Mouse (Mus musculus): Measurements from ENCODE around the gene Gdpd3. TPM values are rescaled to one million over a fixed set of nuclear protein-coding genes. Genes with fewer than 3 reads are reported as not detected.
A peak's percentile ranks its signal among the peaks of the same experiment; 100 is the strongest.
"Not testable (repeated sequence)": the region's sequence is repeated elsewhere in the genome, so short reads cannot be mapped to it uniquely, and the experiment has no call there.

Gdpd3 gene
- polyA plus RNA-seq, 1 experiment from 2014 or later, result 1.4 TPM

GRCm38 (mm10) chr7:126778147-126778546 lies 12.0 kb downstream of the Gdpd3 start:
- no peaks in the 10 kb centered on the region for H3K27me3 ChIP-seq (ENCODE audit: control insufficient read depth, insufficient read depth, low read length)
- H3K36me3 ChIP-seq (ENCODE audit: control insufficient read depth, insufficient read depth, low read length), result no peaks in the 10 kb centered on the region; the same call in 1 of the 2 replicates
- peaks cover 35% of the 10 kb centered on the region for H3K4me1 ChIP-seq (ENCODE audit: control insufficient read depth, insufficient read depth, low read length)
- no peaks in the 10 kb centered on the region for H3K9me3 ChIP-seq (replicated peaks; ENCODE audit: control insufficient read depth, low read length)
- peak overlapping the region; percentile 76; the same call in 1 of the 2 replicates for H3K9ac ChIP-seq (ENCODE audit: low read depth, low read length)
- peak overlapping the region; percentile 7; the same call in 1 of the 2 replicates for H3K27ac ChIP-seq (ENCODE audit: low read depth, low read length)
- peak overlapping the region; percentile 78 for H3K4me2 ChIP-seq
- WGBS (ENCODE audit: insufficient replicate concordance), result 87% methylated on average over 3 of the region's 3 CpGs
- no peak overlapping the region for H3K4me3 ChIP-seq (ENCODE audit: low read depth, low read length)
- ATAC-seq (replicated peaks; ENCODE audit: insufficient number of reproducible peaks, low FRiP score, low TSS enrichment), result no peak

- peaks cover 35% of the 10 kb centered on the region for H3K4me1 ChIP-seq (ENCODE audit: control insufficient read depth, insufficient read depth, low read length)
- ATAC-seq (replicated peaks; ENCODE audit: insufficient number of reproducible peaks, low FRiP score, low TSS enrichment), result not testable (repeated sequence)
- WGBS (ENCODE audit: insufficient replicate concordance), result 88% methylated on average over 7 of the region's 7 CpGs
Measured at GRCm38 (mm10) chr7:126779101-126779500, 13.0 kb downstream of the Gdpd3 start.

GRCm38 (mm10) chr7:126779983-126780970 lies 14.1 kb downstream of the Gdpd3 start:
- Histone ChIP-seq H3K27ac (ENCODE audit: low read depth, low read length) (peak overlapping the region; percentile 57), H3K9me3 (replicated peaks; ENCODE audit: control insufficient read depth, low read length) (no peaks in the 10 kb centered on the region), H3K4me2 (peak overlapping the region; percentile 89), H3K36me3 (ENCODE audit: control insufficient read depth, insufficient read depth, low read length) (peaks cover 5% of the 10 kb centered on the region), H3K4me3 (ENCODE audit: low read depth, low read length) (peak overlapping the region; percentile 47), H3K27me3 (ENCODE audit: control insufficient read depth, insufficient read depth, low read length) (no peaks in the 10 kb centered on the region), H3K4me1 (ENCODE audit: control insufficient read depth, insufficient read depth, low read length) (peaks cover 35% of the 10 kb centered on the region), H3K9ac (ENCODE audit: low read depth, low read length) (peak overlapping the region; percentile 6)
- ATAC-seq (replicated peaks; ENCODE audit: insufficient number of reproducible peaks, low FRiP score, low TSS enrichment), result peak; percentile 51
- WGBS (ENCODE audit: insufficient replicate concordance), result 2% methylated on average over 21 of the region's 21 CpGs

More at GRCm38 (mm10) chr7:126779101-126779500, 13.0 kb downstream of the Gdpd3 start:
- not testable (repeated sequence) for H3K36me3 ChIP-seq (ENCODE audit: control insufficient read depth, insufficient read depth, low read length); H3K9ac ChIP-seq (ENCODE audit: low read depth, low read length); H3K27me3 ChIP-seq (ENCODE audit: control insufficient read depth, insufficient read depth, low read length); H3K4me3 ChIP-seq (ENCODE audit: low read depth, low read length); H3K27ac ChIP-seq (ENCODE audit: low read depth, low read length); H3K4me2 ChIP-seq; H3K9me3 ChIP-seq (replicated peaks; ENCODE audit: control insufficient read depth, low read length)

GRCm38 (mm10) chr7:126780971-126781635 lies 15.0 kb downstream of the Gdpd3 start, which contains the start of gene Tbx6:
Gene Tbx6, plus strand, starts transcription at chr7:126781483.
- H3K4me3 ChIP-seq (ENCODE audit: low read depth, low read length), result peak within 1 kb of the TSS; percentile 47
- H3K36me3 ChIP-seq (ENCODE audit: control insufficient read depth, insufficient read depth, low read length), result peaks cover 13% of the 10 kb centered on the region
- no peaks in the 10 kb centered on the region for H3K9me3 ChIP-seq (replicated peaks; ENCODE audit: control insufficient read depth, low read length)
- 5% methylated on average over 22 of the region's 22 CpGs for WGBS (ENCODE audit: insufficient replicate concordance)
- no peak for ATAC-seq (replicated peaks; ENCODE audit: insufficient number of reproducible peaks, low FRiP score, low TSS enrichment)
- peak within 1 kb of the TSS; percentile 89 for H3K4me2 ChIP-seq
- no peaks in the 10 kb centered on the region for H3K27me3 ChIP-seq (ENCODE audit: control insufficient read depth, insufficient read depth, low read length)
- H3K27ac ChIP-seq (ENCODE audit: low read depth, low read length), result no peak within 1 kb of the TSS
- H3K4me1 ChIP-seq (ENCODE audit: control insufficient read depth, insufficient read depth, low read length), result peaks cover 31% of the 10 kb centered on the region
- H3K9ac ChIP-seq (ENCODE audit: low read depth, low read length), result peak within 1 kb of the TSS; percentile 6

GRCm38 (mm10) chr7:126781661-126782370 lies 15.7 kb downstream of the Gdpd3 start:
- no peak overlapping the region for H3K9ac ChIP-seq (ENCODE audit: low read depth, low read length)
- no peaks in the 10 kb centered on the region for H3K9me3 ChIP-seq (replicated peaks; ENCODE audit: control insufficient read depth, low read length)
- H3K27me3 ChIP-seq (ENCODE audit: control insufficient read depth, insufficient read depth, low read length), result no peaks in the 10 kb centered on the region
- H3K4me2 ChIP-seq, result peak overlapping the region; percentile 89
- H3K27ac ChIP-seq (ENCODE audit: low read depth, low read length), result no peak overlapping the region
- peaks cover 18% of the 10 kb centered on the region for H3K36me3 ChIP-seq (ENCODE audit: control insufficient read depth, insufficient read depth, low read length)
- ATAC-seq (replicated peaks; ENCODE audit: insufficient number of reproducible peaks, low FRiP score, low TSS enrichment), result no peak
- H3K4me3 ChIP-seq (ENCODE audit: low read depth, low read length), result 0 out of 2 replicates have a peak overlapping the region, but pooled peaks have one; percentile 47
- 28% methylated on average over 11 of the region's 11 CpGs for WGBS (ENCODE audit: insufficient replicate concordance)
- H3K4me1 ChIP-seq (ENCODE audit: control insufficient read depth, insufficient read depth, low read length), result peaks cover 29% of the 10 kb centered on the region

GRCm38 (mm10) chr7:126782693-126783092 lies 16.6 kb downstream of the Gdpd3 start:
- Histone ChIP-seq H3K4me1 (ENCODE audit: control insufficient read depth, insufficient read depth, low read length) (peaks cover 22% of the 10 kb centered on the region), H3K9me3 (replicated peaks; ENCODE audit: control insufficient read depth, low read length) (no peaks in the 10 kb centered on the region), H3K4me2 (no peak overlapping the region), H3K4me3 (ENCODE audit: low read depth, low read length) (no peak overlapping the region), H3K27ac (ENCODE audit: low read depth, low read length) (no peak overlapping the region), H3K27me3 (ENCODE audit: control insufficient read depth, insufficient read depth, low read length) (no peaks in the 10 kb centered on the region), H3K9ac (ENCODE audit: low read depth, low read length) (no peak overlapping the region), H3K36me3 (ENCODE audit: control insufficient read depth, insufficient read depth, low read length) (peaks cover 27% of the 10 kb centered on the region)
- ATAC-seq (replicated peaks; ENCODE audit: insufficient number of reproducible peaks, low FRiP score, low TSS enrichment), result no peak
- WGBS (ENCODE audit: insufficient replicate concordance), result 82% methylated on average over 13 of the region's 13 CpGs

- WGBS (ENCODE audit: insufficient replicate concordance), result 88% methylated on average over 7 of the region's 7 CpGs
- H3K4me1 ChIP-seq (ENCODE audit: control insufficient read depth, insufficient read depth, low read length), result peaks cover 17% of the 10 kb centered on the region
- H3K9ac ChIP-seq (ENCODE audit: low read depth, low read length), result no peak overlapping the region
- H3K9me3 ChIP-seq (replicated peaks; ENCODE audit: control insufficient read depth, low read length), result no peaks in the 10 kb centered on the region
- no peak overlapping the region for H3K27ac ChIP-seq (ENCODE audit: low read depth, low read length)
- H3K36me3 ChIP-seq (ENCODE audit: control insufficient read depth, insufficient read depth, low read length), result peaks cover 43% of the 10 kb centered on the region
- H3K4me3 ChIP-seq (ENCODE audit: low read depth, low read length), result no peak overlapping the region
- no peak overlapping the region for H3K4me2 ChIP-seq
- H3K27me3 ChIP-seq (ENCODE audit: control insufficient read depth, insufficient read depth, low read length), result no peaks in the 10 kb centered on the region
- no peak for ATAC-seq (replicated peaks; ENCODE audit: insufficient number of reproducible peaks, low FRiP score, low TSS enrichment)
Measured at GRCm38 (mm10) chr7:126784469-126784868, 18.3 kb downstream of the Gdpd3 start.

- Histone ChIP-seq H3K4me1 (ENCODE audit: control insufficient read depth, insufficient read depth, low read length) (peaks cover 13% of the 10 kb centered on the region), H3K27me3 (ENCODE audit: control insufficient read depth, insufficient read depth, low read length) (no peaks in the 10 kb centered on the region), H3K27ac (ENCODE audit: low read depth, low read length) (no peak overlapping the region), H3K36me3 (ENCODE audit: control insufficient read depth, insufficient read depth, low read length) (peaks cover 45% of the 10 kb centered on the region), H3K4me3 (ENCODE audit: low read depth, low read length) (no peak overlapping the region), H3K4me2 (no peak overlapping the region), H3K9ac (ENCODE audit: low read depth, low read length) (no peak overlapping the region), H3K9me3 (replicated peaks; ENCODE audit: control insufficient read depth, low read length) (no peaks in the 10 kb centered on the region)
- ATAC-seq (replicated peaks; ENCODE audit: insufficient number of reproducible peaks, low FRiP score, low TSS enrichment), result no peak
- WGBS (ENCODE audit: insufficient replicate concordance), result 62% methylated on average over 4 of the region's 4 CpGs
Measured at GRCm38 (mm10) chr7:126785056-126785455, 18.9 kb downstream of the Gdpd3 start.

Data from heart, embryonic 11.5 days (tissue).